Mouse (Mus musculus): ENCODE data around the gene Ptgir. TPM values are rescaled to one million over a fixed set of nuclear protein-coding genes. Genes with fewer than 3 reads are reported as not detected.

Ptgir gene
- polyA plus RNA-seq, 1 experiment = 11.3 TPM

- no peak for DNase-seq
- H3K27me3 ChIP-seq (ENCODE audit: control insufficient read depth, insufficient read depth, low read length) = no peaks in the 10 kb centered on the region
- H3K36me3 ChIP-seq (ENCODE audit: control insufficient read depth, insufficient read depth, low read length) = no peaks in the 10 kb centered on the region
- H3K4me3 ChIP-seq (ENCODE audit: control insufficient read depth, insufficient read depth, low read length) = no peak overlapping the region
- 14% methylated on average over 2 of the region's 2 CpGs for WGBS
- no peak for TF ChIP-seq POLR2A (IDR thresholded peaks at IDR 0.05; ENCODE audit: control insufficient read depth, extremely low read depth, insufficient read depth, low read length, poor library complexity)
- TF ChIP-seq CTCF (IDR thresholded peaks at IDR 0.05; ENCODE audit: borderline replicate concordance, control insufficient read depth, extremely low read depth, insufficient read depth, low read length, poor library complexity) = no peak
- 0 out of 2 replicates have a peak, but pooled peaks cover 2% of the 10 kb centered on the region for H3K4me1 ChIP-seq (replicated peaks; ENCODE audit: control insufficient read depth, insufficient read depth, low read length)
- no peak overlapping the region for H3K27ac ChIP-seq (ENCODE audit: control insufficient read depth, insufficient read depth, low read length)
Observed at GRCm38 (mm10) chr7:16928341-16928740, 22.1 kb downstream of the Ptgir start.

- no peaks in the 10 kb centered on the region for H3K4me1 ChIP-seq (replicated peaks; ENCODE audit: control insufficient read depth, insufficient read depth, low read length)
- no peak overlapping the region for H3K4me3 ChIP-seq (ENCODE audit: control insufficient read depth, insufficient read depth, low read length)
- H3K36me3 ChIP-seq (ENCODE audit: control insufficient read depth, insufficient read depth, low read length) = no peaks in the 10 kb centered on the region
- peak; percentile 70 for DNase-seq
- TF ChIP-seq POLR2A (IDR thresholded peaks at IDR 0.05; ENCODE audit: control insufficient read depth, extremely low read depth, insufficient read depth, low read length, poor library complexity) = no peak
- no peak for TF ChIP-seq CTCF (IDR thresholded peaks at IDR 0.05; ENCODE audit: borderline replicate concordance, control insufficient read depth, extremely low read depth, insufficient read depth, low read length, poor library complexity)
- no peak overlapping the region for H3K27ac ChIP-seq (ENCODE audit: control insufficient read depth, insufficient read depth, low read length)
- H3K27me3 ChIP-seq (ENCODE audit: control insufficient read depth, insufficient read depth, low read length) = no peaks in the 10 kb centered on the region
- 8% methylated on average over 1 of the region's 1 CpGs for WGBS
Observed at GRCm38 (mm10) chr7:16930850-16931249, 24.6 kb downstream of the Ptgir start.

- peak; percentile 80 for DNase-seq
- WGBS = 24% methylated on average over 14 of the region's 14 CpGs
- Histone ChIP-seq H3K27me3 (ENCODE audit: control insufficient read depth, insufficient read depth, low read length) (no peaks in the 10 kb centered on the region), H3K4me1 (replicated peaks; ENCODE audit: control insufficient read depth, insufficient read depth, low read length) (no peaks in the 10 kb centered on the region), H3K36me3 (ENCODE audit: control insufficient read depth, insufficient read depth, low read length) (no peaks in the 10 kb centered on the region), H3K27ac (ENCODE audit: control insufficient read depth, insufficient read depth, low read length) (no peak overlapping the region), H3K4me3 (ENCODE audit: control insufficient read depth, insufficient read depth, low read length) (no peak overlapping the region)
- TF ChIP-seq CTCF (IDR thresholded peaks at IDR 0.05; ENCODE audit: borderline replicate concordance, control insufficient read depth, extremely low read depth, insufficient read depth, low read length, poor library complexity) = no peak
- no peak for TF ChIP-seq POLR2A (IDR thresholded peaks at IDR 0.05; ENCODE audit: control insufficient read depth, extremely low read depth, insufficient read depth, low read length, poor library complexity)
Observed at GRCm38 (mm10) chr7:16931968-16932627, 25.8 kb downstream of the Ptgir start.

GRCm38 (mm10) chr7:16932704-16933577, 26.7 kb downstream of the Ptgir start:
- no peak for TF ChIP-seq POLR2A (IDR thresholded peaks at IDR 0.05; ENCODE audit: control insufficient read depth, extremely low read depth, insufficient read depth, low read length, poor library complexity)
- no peak for TF ChIP-seq CTCF (IDR thresholded peaks at IDR 0.05; ENCODE audit: borderline replicate concordance, control insufficient read depth, extremely low read depth, insufficient read depth, low read length, poor library complexity)
- 44% methylated on average over 14 of the region's 14 CpGs for WGBS
- no peak overlapping the region for H3K27ac ChIP-seq (ENCODE audit: control insufficient read depth, insufficient read depth, low read length)
- H3K27me3 ChIP-seq (ENCODE audit: control insufficient read depth, insufficient read depth, low read length) = no peaks in the 10 kb centered on the region
- DNase-seq = peak; percentile 65
- no peak overlapping the region for H3K4me3 ChIP-seq (ENCODE audit: control insufficient read depth, insufficient read depth, low read length)
- no peaks in the 10 kb centered on the region for H3K4me1 ChIP-seq (replicated peaks; ENCODE audit: control insufficient read depth, insufficient read depth, low read length)
- H3K36me3 ChIP-seq (ENCODE audit: control insufficient read depth, insufficient read depth, low read length) = no peaks in the 10 kb centered on the region

GRCm38 (mm10) chr7:16937312-16937711, 31.0 kb downstream of the Ptgir start:
- no peak overlapping the region for H3K27ac ChIP-seq (ENCODE audit: control insufficient read depth, insufficient read depth, low read length)
- H3K36me3 ChIP-seq (ENCODE audit: control insufficient read depth, insufficient read depth, low read length) = no peaks in the 10 kb centered on the region
- no peaks in the 10 kb centered on the region for H3K4me1 ChIP-seq (replicated peaks; ENCODE audit: control insufficient read depth, insufficient read depth, low read length)
- no peaks in the 10 kb centered on the region for H3K27me3 ChIP-seq (ENCODE audit: control insufficient read depth, insufficient read depth, low read length)
- H3K4me3 ChIP-seq (ENCODE audit: control insufficient read depth, insufficient read depth, low read length) = no peak overlapping the region
- WGBS = 49% methylated on average over 4 of the region's 4 CpGs
- no peak for DNase-seq
- TF ChIP-seq POLR2A (IDR thresholded peaks at IDR 0.05; ENCODE audit: control insufficient read depth, extremely low read depth, insufficient read depth, low read length, poor library complexity) (no peak), CTCF (IDR thresholded peaks at IDR 0.05; ENCODE audit: borderline replicate concordance, control insufficient read depth, extremely low read depth, insufficient read depth, low read length, poor library complexity) (peak; percentile 63; the same call in 1 of the 2 replicates)

- H3K36me3 ChIP-seq (ENCODE audit: control insufficient read depth, insufficient read depth, low read length) = no peaks in the 10 kb centered on the region
- no peak overlapping the region for H3K4me3 ChIP-seq (ENCODE audit: control insufficient read depth, insufficient read depth, low read length)
- 0 out of 2 replicates have a peak, but pooled peaks cover 2% of the 10 kb centered on the region for H3K4me1 ChIP-seq (replicated peaks; ENCODE audit: control insufficient read depth, insufficient read depth, low read length)
- no peaks in the 10 kb centered on the region for H3K27me3 ChIP-seq (ENCODE audit: control insufficient read depth, insufficient read depth, low read length)
- no peak overlapping the region for H3K27ac ChIP-seq (ENCODE audit: control insufficient read depth, insufficient read depth, low read length)
- DNase-seq = no peak
- TF ChIP-seq POLR2A (IDR thresholded peaks at IDR 0.05; ENCODE audit: control insufficient read depth, extremely low read depth, insufficient read depth, low read length, poor library complexity) (no peak), CTCF (IDR thresholded peaks at IDR 0.05; ENCODE audit: borderline replicate concordance, control insufficient read depth, extremely low read depth, insufficient read depth, low read length, poor library complexity) (no peak)
- WGBS = 82% methylated on average over 17 of the region's 17 CpGs
Observed at GRCm38 (mm10) chr7:16938117-16938791, 32.0 kb downstream of the Ptgir start.

Data from thymus, adult 2 months (tissue).